Mouse (Mus musculus): ENCODE data around the gene Fam189a1.

Fam189a1 gene

GRCm38 (mm10) chr7:65044280-65044679, 112.1 kb downstream of the Fam189a1 start:
- DNase-seq (ENCODE audit: low read depth, low spot score): no peak

GRCm38 (mm10) chr7:65041106-65041505, 115.3 kb downstream of the Fam189a1 start:
- DNase-seq (ENCODE audit: low read depth, low spot score): no peak

GRCm38 (mm10) chr7:65031741-65032140, 124.6 kb downstream of the Fam189a1 start:
- DNase-seq (ENCODE audit: low read depth, low spot score): no peak

GRCm38 (mm10) chr7:65031195-65031594, 125.2 kb downstream of the Fam189a1 start:
- DNase-seq (ENCODE audit: low read depth, low spot score): no peak

- DNase-seq (ENCODE audit: low read depth, low spot score): no peak
These were observed 126.4 kb downstream of the Fam189a1 start for GRCm38 (mm10) chr7:65029985-65030384.

- no peak for DNase-seq (ENCODE audit: low read depth, low spot score)
These were observed 135.1 kb downstream of the Fam189a1 start for GRCm38 (mm10) chr7:65021298-65021697.

GRCm38 (mm10) chr7:65018036-65018679, 138.2 kb downstream of the Fam189a1 start:
- DNase-seq (ENCODE audit: low read depth, low spot score): no peak

GRCm38 (mm10) chr7:65017348-65017747, 139.0 kb downstream of the Fam189a1 start:
- no peak for DNase-seq (ENCODE audit: low read depth, low spot score)

- DNase-seq (ENCODE audit: low read depth, low spot score): no peak
These were observed 145.2 kb downstream of the Fam189a1 start for GRCm38 (mm10) chr7:65011133-65011532.

GRCm38 (mm10) chr7:65010275-65010674, 146.1 kb downstream of the Fam189a1 start:
- DNase-seq (ENCODE audit: low read depth, low spot score): no peak

GRCm38 (mm10) chr7:65005731-65006130, 150.6 kb downstream of the Fam189a1 start:
- DNase-seq (ENCODE audit: low read depth, low spot score): no peak

GRCm38 (mm10) chr7:64999718-65000214, 156.6 kb downstream of the Fam189a1 start:
- DNase-seq (ENCODE audit: low read depth, low spot score): no peak

GRCm38 (mm10) chr7:64997743-64998142, 158.6 kb downstream of the Fam189a1 start:
- DNase-seq (ENCODE audit: low read depth, low spot score): no peak

- DNase-seq (ENCODE audit: low read depth, low spot score): no peak
These were observed 160.4 kb downstream of the Fam189a1 start for GRCm38 (mm10) chr7:64995946-64996444.

GRCm38 (mm10) chr7:64989406-64989805, 167.0 kb downstream of the Fam189a1 start:
- DNase-seq (ENCODE audit: low read depth, low spot score): no peak

GRCm38 (mm10) chr7:64988015-64988414, 168.4 kb downstream of the Fam189a1 start:
- DNase-seq (ENCODE audit: low read depth, low spot score): no peak

GRCm38 (mm10) chr7:64984468-64985120, 171.8 kb downstream of the Fam189a1 start:
- DNase-seq (ENCODE audit: low read depth, low spot score): peak; percentile 81

GRCm38 (mm10) chr7:64981511-64982235, 174.7 kb downstream of the Fam189a1 start:
- DNase-seq (ENCODE audit: low read depth, low spot score): no peak

- no peak for DNase-seq (ENCODE audit: low read depth, low spot score)
These were observed 182.6 kb downstream of the Fam189a1 start for GRCm38 (mm10) chr7:64973590-64974262.

GRCm38 (mm10) chr7:64962128-64962527, 194.2 kb downstream of the Fam189a1 start:
- DNase-seq (ENCODE audit: low read depth, low spot score): no peak

GRCm38 (mm10) chr7:64959087-64959486, 197.3 kb downstream of the Fam189a1 start:
- DNase-seq (ENCODE audit: low read depth, low spot score): no peak

GRCm38 (mm10) chr7:64952181-64952580, 204.2 kb downstream of the Fam189a1 start:
- no peak for DNase-seq (ENCODE audit: low read depth, low spot score)

Measured in telencephalon, adult 2 months (tissue).